Mouse (Mus musculus) urinary bladder, adult 2 months (tissue): ENCODE measurements around the gene Rps6ka2. TPM values are rescaled to one million over a fixed set of nuclear protein-coding genes. Genes with fewer than 3 reads are reported as not detected.
"Not testable (repeated sequence)": the region's sequence is repeated elsewhere in the genome, so short reads cannot be mapped to it uniquely, and the experiment has no call there.

ENCODE experiments used
- DNase-seq: peaks from one replicate; pipeline ENCODE4 v3.0.0; 2022; ENCODE audit warnings: low spot score
- polyA plus RNA-seq: library from polyadenylated mRNA; depleted of rRNA; stranded (reverse); fragments of >200 nt; gene quantifications from 2 replicates; pipeline ENCODE4 v1.2.3, GENCODE M21; 2012

The Rps6ka2 gene
- polyA plus RNA-seq, 1 experiment = 4.9 TPM

DNA sequence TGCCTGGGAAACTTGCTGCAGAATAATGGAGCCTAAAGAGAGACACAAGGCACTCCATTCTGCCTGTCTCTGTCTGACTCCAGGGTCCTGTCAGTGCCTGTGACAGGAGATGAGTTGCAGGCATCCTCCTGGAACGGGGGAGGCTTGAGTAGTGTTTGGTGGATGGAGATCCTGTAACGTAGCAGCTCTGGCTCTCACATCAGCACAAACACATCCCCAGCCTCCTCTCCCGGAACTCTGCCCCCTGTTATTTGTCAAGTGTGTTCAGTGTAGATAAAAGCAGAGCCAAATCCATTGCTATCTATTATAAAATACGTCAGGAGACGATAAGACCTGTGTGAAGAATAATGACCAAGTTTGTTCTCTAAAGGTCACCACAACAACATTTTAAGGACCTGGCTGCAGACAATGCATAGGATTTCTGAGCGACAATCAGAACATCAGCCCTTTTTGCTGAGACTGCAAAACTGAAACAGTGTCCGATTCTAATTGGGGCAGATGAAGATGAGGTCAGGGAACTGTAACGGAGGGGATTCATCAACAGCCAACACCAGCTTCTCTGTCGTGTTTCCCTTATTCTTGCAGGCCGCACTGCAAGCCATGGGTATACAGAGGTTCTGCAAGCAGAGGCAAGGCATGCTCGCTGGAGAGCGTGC is 99.4 kb downstream of the Rps6ka2 start:
- DNase-seq = no peak

DNA sequence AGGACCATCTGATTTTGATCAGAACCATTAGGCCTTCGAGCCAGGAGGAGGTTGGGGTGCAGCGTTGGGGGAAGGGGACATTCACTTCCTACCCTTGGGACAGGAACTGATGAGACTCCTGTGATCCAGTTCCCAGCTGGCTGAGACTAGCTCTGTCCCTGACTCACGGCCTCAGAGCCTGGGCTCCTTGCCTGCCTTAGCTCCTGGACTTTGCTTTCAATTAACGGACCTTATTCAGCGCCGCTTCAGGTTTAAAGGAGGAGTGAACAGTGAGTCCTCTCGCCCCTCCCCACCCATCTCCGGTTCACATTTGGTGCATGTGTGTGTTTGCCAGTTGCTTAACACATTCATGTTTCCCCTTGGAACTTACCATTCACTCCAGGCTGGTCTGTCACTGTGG is 100.6 kb downstream of the Rps6ka2 start:
- no peak for DNase-seq

DNA sequence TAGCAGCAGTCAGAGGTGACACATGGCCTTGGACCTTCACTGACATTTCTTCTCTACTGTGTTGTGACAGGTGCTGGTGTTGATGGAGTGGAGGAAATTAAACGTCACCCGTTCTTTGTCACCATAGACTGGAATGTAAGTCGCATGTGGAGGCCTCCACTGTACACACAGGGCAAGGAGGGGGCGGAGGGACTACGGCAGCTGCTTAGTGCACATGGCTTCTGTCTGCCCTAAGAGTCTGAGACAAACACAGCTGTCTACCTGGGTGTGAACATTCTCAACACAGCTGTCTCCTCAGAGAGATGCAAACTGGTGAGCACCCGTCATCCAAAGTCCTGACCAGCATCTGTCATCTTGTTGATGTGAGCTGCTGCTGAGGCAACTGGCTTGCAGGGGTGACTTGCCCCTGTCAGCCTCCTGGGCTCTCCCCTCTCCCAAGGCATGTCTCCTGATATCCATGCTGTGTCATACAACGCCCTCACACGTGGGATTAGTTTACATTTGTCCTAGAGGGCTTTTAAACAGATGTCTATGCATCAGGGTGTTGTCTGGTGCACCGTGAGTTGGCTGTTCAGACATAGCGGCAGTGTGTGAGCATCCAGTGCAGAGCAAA is 101.7 kb downstream of the Rps6ka2 start:
- no peak for DNase-seq

DNA sequence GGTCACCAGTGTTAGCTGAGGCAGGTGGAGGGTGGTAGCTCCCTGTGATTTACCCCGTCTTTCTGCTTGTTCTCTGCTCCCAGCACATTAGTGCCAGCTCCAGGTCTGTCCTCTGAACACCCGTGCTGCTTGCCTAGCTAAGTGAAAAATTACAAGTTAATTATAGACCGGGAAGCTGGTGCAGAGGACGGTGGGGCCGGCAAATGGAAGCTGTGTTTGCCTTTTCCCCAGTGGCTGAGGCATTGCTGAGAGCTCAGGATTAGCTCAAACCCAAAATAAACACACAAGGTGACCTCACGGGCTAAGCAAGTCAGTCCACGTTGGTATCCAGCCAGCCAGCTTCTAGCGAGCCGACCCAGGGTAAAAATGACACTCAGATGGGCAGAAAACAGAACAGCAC is 103.1 kb downstream of the Rps6ka2 start:
- no peak for DNase-seq

- DNase-seq = no peak
Observed at GRCm38 (mm10) chr17:7273785-7274184, 103.9 kb downstream of the Rps6ka2 start.

DNA sequence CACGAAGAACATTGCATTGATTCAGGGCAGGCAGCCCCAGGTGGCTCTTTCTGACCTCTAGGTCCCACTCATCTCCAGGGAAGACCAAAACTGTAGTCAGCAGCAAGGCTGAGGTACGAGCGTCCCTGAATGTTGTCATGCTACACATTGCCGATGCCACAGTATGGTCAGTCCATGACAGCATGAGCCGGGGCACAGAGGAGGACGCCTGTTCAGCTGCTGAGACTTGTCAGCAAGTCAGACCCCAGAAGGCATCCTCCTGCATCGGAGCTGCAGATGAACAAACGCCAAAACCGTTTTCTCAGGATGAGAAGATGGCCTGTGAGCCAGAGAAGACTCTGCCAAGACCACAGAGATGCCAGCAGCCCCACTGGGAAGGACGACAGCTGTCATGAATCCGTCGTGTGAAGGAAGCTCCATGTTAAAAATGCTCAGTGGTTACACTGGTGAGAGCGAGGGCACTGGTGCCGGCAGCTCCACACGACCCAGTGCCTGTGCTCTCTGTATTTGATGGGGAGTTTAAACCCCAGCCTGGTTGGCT is 108.9 kb downstream of the Rps6ka2 start:
- no peak for DNase-seq

GRCm38 (mm10) chr17:7279251-7279650 is 109.3 kb downstream of the Rps6ka2 start:
- no peak for DNase-seq

GRCm38 (mm10) chr17:7284297-7284910 is 114.5 kb downstream of the Rps6ka2 start:
- DNase-seq = no peak

- no peak for DNase-seq
Observed at GRCm38 (mm10) chr17:7285292-7285691, 115.4 kb downstream of the Rps6ka2 start.

DNA sequence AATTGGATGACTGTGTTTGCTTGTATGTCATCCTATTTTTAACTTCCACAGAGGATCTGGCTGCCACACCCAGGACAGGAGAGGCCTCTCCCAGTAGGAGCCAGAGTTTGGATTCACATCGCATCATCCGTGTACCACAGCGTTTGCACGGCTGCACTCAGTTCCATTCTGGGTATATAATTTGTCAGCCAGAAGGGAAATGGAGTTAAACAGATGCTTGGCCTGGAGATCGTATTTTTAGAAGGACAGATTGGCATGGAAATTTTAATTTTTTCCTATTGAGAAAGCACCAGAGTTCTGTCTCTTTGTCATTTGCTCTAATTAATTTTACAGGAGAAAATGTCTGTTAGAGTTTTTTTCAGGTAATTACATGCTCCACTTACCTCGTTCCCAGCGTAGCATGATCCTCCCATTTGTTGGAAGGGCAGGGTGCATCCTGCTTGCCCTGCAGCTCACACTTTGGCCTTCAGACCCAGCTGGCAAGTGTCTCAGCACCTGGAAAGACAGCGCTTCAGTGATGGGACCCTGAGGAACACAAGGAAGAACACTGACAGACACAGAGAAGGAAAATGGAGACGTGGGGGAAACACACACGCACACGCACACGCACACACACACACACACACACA is 116.6 kb downstream of the Rps6ka2 start:
- DNase-seq = no peak

DNA sequence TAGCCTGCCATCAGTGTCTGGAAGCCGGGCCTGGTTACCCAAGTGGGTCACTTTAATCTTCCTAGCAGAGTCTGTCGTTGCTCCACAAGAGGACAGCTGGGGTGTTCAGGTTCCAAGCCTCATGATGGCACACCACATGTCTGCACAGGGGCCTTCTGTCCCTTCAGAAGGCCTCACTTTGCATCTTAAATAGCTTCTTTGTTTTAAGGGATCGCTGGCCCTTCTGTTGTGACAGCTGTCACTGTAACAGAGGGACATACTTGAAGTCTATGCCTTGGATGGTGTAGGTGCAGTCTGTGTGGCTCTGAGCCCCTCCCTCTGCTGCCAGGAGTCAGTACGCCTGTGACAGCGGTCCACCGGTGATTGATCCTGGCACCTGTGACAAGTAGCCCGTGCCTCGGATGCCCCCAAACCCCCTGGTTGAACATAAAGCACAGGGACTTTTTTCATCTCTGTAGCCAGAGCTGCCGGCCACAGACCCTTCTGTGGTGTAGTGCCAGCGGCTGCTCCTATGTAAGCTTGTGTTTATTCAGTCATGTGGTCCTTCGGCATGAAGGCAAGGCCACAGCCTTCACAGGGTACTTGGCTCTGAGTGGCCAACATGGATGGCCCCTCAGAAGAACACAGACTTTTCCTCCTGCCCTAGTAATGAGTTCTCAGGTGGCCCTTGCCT is 122.2 kb downstream of the Rps6ka2 start:
- DNase-seq = no peak

- not testable (repeated sequence) for DNase-seq
Observed at GRCm38 (mm10) chr17:7306278-7307196, 136.6 kb downstream of the Rps6ka2 start.

- DNase-seq = not testable (repeated sequence)
Observed at GRCm38 (mm10) chr17:7315693-7316382, 145.9 kb downstream of the Rps6ka2 start.

DNA sequence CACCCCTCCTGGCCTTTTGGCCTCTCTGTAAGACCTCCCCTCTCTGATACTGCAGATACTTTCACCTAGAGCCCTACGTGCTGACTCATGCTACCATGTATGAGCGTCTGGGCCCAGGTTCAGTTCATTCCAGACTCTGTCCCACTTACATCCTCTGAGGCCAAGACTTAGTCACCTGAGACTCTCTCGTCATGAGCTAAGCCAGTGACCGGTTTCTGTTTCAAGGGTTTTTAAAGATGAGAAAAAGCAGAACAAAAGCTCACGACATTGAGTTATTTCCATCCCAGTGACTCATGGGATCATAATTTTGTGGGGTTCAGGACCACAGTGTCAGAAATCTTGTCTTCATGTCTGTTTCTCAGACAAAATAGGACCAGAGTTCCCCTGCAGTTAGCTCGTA is 149.9 kb downstream of the Rps6ka2 start:
- not testable (repeated sequence) for DNase-seq

GRCm38 (mm10) chr17:7324346-7324745 is 154.4 kb downstream of the Rps6ka2 start, which contains the start of gene Tcp10a:
Gene Tcp10a (plus strand): TSS chr17:7324646.
- not testable (repeated sequence) for DNase-seq

DNA sequence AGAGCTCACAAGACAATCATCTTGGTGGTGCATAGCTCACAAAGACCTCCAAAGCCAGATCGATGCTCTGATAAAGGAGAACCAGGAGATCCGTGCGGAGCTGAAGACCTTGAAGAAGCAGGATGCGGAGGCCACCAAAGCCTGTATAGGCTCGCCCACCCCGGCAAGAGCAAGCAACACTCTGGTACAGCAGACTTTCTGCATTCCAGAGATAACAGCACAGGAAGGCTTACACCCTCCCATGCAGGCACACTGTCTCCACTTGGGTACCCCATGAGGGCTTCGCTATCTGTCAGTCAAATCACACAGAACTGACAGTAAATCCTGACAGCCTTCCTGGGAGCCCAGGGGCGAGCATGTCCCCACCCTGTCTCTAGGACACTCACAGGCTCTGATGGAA is 156.5 kb downstream of the Rps6ka2 start:
- not testable (repeated sequence) for DNase-seq

DNA sequence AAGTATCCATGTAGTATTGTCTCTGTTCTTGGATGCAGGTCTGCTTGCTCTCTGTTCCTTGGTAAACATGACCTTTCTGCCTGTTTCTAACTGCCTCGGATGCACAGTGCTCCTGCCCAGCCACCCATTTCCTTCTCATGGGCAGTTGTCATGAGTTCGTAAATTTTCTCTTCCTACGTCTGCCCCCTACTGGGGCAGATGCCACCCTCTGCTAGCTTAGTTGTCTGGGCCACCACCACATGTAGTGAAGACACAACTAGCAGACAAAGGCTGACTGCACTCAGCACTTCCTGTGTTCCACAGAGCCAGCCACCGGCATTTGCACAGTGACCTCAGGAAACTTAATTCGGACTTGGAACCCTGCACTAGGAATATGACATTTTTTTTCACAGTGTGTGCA is 162.8 kb downstream of the Rps6ka2 start:
- not testable (repeated sequence) for DNase-seq

- DNase-seq = not testable (repeated sequence)
Observed at GRCm38 (mm10) chr17:7337381-7337780, 167.5 kb downstream of the Rps6ka2 start.

- not testable (repeated sequence) for DNase-seq
Observed at GRCm38 (mm10) chr17:7348765-7349164, 178.8 kb downstream of the Rps6ka2 start.

GRCm38 (mm10) chr17:7352596-7352995 is 182.7 kb downstream of the Rps6ka2 start, which contains the start of gene Ttll2:
Gene Ttll2 (minus strand): TSS chr17:7352696.
- DNase-seq = not testable (repeated sequence)
